Mouse (Mus musculus): ENCODE measurements around the gene Smurf2. TPM values are rescaled to one million over a fixed set of nuclear protein-coding genes. Genes with fewer than 3 reads are reported as not detected.

Gene Smurf2
- 18.1 and 20.7 TPM in 2 replicates for polyA plus RNA-seq (2014; fragmentation: Nextera tagmentation; extraction: Ambion mirVana)

DNA sequence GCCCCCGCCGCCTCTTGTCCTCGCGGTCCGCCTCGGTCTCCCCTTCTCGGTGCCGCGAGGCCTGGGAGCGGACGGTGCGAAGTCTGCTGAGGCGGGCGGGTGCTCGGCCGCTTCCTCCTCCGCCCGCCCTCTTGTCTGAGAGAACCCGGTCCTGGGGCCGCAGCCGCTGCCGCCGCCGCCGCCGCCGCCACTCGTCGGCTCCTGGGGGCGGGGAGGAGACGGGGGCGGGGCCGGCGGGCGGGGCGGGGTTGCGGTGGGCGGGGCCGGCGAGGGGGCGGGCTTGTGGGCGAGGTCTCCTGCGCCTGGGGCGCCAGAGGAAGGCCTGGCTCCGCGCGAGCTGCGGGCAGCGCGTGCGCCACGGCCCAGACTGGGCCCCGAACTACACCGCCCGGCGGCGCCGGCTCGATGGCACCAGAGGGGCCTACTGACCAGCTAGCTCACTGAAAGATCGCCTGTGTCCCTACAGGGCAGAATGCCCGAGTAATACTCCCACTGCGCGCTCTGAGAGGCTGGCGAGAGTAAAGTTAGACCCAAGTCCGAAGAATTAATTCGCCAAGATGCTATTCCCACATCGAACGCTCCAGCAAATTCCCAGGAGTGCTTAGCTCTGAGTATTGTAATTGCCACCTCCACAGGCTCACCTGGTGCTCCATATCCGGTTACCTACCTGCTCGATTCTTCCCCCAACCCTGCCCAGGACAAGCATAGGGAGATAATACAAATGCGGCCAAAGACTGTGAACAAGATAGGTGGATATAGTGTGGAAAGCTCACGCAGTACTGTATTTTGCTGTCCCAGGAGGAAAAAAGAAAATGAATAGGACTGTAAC, at the start of gene Smurf2:
TSS of gene Smurf2 (minus strand) at position 165 of the 829 bp plus-strand sequence.
- H3K36me3 ChIP-seq (ENCODE audit: control insufficient read depth, insufficient read depth, low read length) = no peaks in the 10 kb centered on the region
- H3K9me3 ChIP-seq (ENCODE audit: control insufficient read depth, low read length) = no peaks in the 10 kb centered on the region
- peak within 1 kb of the TSS; percentile 88 for H3K4me3 ChIP-seq (ENCODE audit: low read depth, low read length)
- 5% methylated on average over 25 of the region's 72 CpGs for WGBS
- peak; percentile 96 for ATAC-seq (ENCODE audit: low read depth)
- peak within 1 kb of the TSS; percentile 94 for H3K9ac ChIP-seq (ENCODE audit: low read depth, low read length)
- H3K27ac ChIP-seq (replicated peaks; ENCODE audit: low read depth, low read length) = peak within 1 kb of the TSS; percentile 94
- peak within 1 kb of the TSS; percentile 85 for H3K4me2 ChIP-seq (ENCODE audit: low read depth, low read length)
- peak; percentile 92 for DNase-seq (ENCODE audit: low spot score)
- H3K27me3 ChIP-seq (replicated peaks; ENCODE audit: control insufficient read depth, insufficient read depth, low read length) = no peaks in the 10 kb centered on the region
- peaks cover 18% of the 10 kb centered on the region for H3K4me1 ChIP-seq (ENCODE audit: control insufficient read depth, insufficient read depth, low read length)

DNA sequence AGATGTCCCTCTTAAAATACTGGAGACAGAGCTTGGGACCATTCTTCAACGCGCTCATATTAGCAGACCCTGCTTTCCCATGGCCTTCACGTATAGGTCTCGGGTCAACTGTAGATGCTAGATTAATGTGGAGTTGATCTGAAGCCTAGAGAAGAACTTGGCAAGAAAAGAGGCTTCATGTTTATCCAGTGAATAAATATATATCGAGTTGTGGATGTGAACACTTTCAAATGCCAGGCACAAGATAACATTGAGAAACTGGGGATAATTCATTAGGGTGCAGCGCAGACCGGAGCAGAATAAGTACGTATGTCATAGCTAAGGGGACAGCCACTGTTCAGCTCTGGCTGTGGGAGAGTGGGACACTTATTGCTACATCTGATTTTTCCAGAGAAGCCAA, 49.3 kb upstream of the Smurf2 start:
- no peaks in the 10 kb centered on the region for H3K36me3 ChIP-seq (ENCODE audit: control insufficient read depth, insufficient read depth, low read length)
- H3K9ac ChIP-seq (ENCODE audit: low read depth, low read length) = no peak overlapping the region
- ATAC-seq (ENCODE audit: low read depth) = no peak
- DNase-seq (ENCODE audit: low spot score) = no peak
- no peak overlapping the region for H3K4me2 ChIP-seq (ENCODE audit: low read depth, low read length)
- no peaks in the 10 kb centered on the region for H3K9me3 ChIP-seq (ENCODE audit: control insufficient read depth, low read length)
- no peaks in the 10 kb centered on the region for H3K27me3 ChIP-seq (replicated peaks; ENCODE audit: control insufficient read depth, insufficient read depth, low read length)
- H3K4me3 ChIP-seq (ENCODE audit: low read depth, low read length) = no peak overlapping the region
- WGBS = 93% methylated on average over 8 of the region's 8 CpGs
- H3K4me1 ChIP-seq (ENCODE audit: control insufficient read depth, insufficient read depth, low read length) = no peaks in the 10 kb centered on the region
- H3K27ac ChIP-seq (replicated peaks; ENCODE audit: low read depth, low read length) = no peak overlapping the region

DNA sequence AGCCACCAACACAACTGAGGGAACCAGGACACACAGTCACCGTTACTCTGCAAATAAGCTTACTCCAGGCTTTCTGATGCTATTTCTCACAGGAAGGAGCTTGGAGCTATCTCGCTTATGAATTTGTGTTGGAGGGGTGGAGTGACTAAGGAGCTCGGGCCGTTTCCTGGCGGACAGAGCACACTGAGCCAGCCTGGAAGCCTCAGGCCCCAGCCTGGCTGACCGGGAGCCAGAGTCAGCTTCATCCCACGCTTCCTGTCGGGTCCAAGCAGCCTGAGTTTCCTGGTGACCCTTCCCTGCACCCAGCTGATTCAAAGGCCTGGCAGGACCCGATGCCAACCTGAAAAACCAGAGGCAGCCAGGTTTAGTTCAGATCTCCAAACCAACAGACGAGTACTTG, 47.1 kb upstream of the Smurf2 start:
- no peak overlapping the region for H3K4me3 ChIP-seq (ENCODE audit: low read depth, low read length)
- ATAC-seq (ENCODE audit: low read depth) (no peak), DNase-seq (ENCODE audit: low spot score) (no peak)
- no peaks in the 10 kb centered on the region for H3K4me1 ChIP-seq (ENCODE audit: control insufficient read depth, insufficient read depth, low read length)
- no peak overlapping the region for H3K27ac ChIP-seq (replicated peaks; ENCODE audit: low read depth, low read length)
- no peak overlapping the region for H3K9ac ChIP-seq (ENCODE audit: low read depth, low read length)
- no peaks in the 10 kb centered on the region for H3K27me3 ChIP-seq (replicated peaks; ENCODE audit: control insufficient read depth, insufficient read depth, low read length)
- WGBS = 48% methylated on average over 10 of the region's 10 CpGs
- no peak overlapping the region for H3K4me2 ChIP-seq (ENCODE audit: low read depth, low read length)
- H3K9me3 ChIP-seq (ENCODE audit: control insufficient read depth, low read length) = 0 out of 2 replicates have a peak, but pooled peaks cover 4% of the 10 kb centered on the region
- no peaks in the 10 kb centered on the region for H3K36me3 ChIP-seq (ENCODE audit: control insufficient read depth, insufficient read depth, low read length)

DNA sequence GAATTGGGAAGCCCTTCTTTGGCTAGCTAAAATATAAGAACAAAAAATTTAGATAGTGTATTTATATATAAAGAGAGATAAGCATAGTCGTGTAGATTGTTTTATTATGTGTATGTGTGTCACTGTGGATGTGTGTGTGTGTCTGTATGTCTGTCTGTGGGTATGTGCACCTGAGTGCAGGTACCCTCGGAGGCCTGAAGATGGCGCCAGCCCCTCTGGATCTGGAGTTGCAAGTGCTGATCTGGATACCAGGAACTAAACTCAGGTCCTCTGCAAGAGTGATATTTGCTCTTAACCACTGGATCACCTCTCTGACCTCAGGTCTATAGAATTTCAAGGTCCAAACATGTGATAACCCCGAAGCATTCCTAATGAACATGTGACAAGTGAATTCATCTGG, 45.4 kb upstream of the Smurf2 start:
- no peak overlapping the region for H3K4me2 ChIP-seq (ENCODE audit: low read depth, low read length)
- DNase-seq (ENCODE audit: low spot score) (no peak), ATAC-seq (ENCODE audit: low read depth) (no peak)
- no peak overlapping the region for H3K9ac ChIP-seq (ENCODE audit: low read depth, low read length)
- no peaks in the 10 kb centered on the region for H3K27me3 ChIP-seq (replicated peaks; ENCODE audit: control insufficient read depth, insufficient read depth, low read length)
- no peaks in the 10 kb centered on the region for H3K36me3 ChIP-seq (ENCODE audit: control insufficient read depth, insufficient read depth, low read length)
- 90% methylated on average over 4 of the region's 4 CpGs for WGBS
- 0 out of 2 replicates have a peak, but pooled peaks cover 8% of the 10 kb centered on the region for H3K4me1 ChIP-seq (ENCODE audit: control insufficient read depth, insufficient read depth, low read length)
- no peak overlapping the region for H3K4me3 ChIP-seq (ENCODE audit: low read depth, low read length)
- 0 out of 2 replicates have a peak, but pooled peaks cover 4% of the 10 kb centered on the region for H3K9me3 ChIP-seq (ENCODE audit: control insufficient read depth, low read length)
- H3K27ac ChIP-seq (replicated peaks; ENCODE audit: low read depth, low read length) = no peak overlapping the region

DNA sequence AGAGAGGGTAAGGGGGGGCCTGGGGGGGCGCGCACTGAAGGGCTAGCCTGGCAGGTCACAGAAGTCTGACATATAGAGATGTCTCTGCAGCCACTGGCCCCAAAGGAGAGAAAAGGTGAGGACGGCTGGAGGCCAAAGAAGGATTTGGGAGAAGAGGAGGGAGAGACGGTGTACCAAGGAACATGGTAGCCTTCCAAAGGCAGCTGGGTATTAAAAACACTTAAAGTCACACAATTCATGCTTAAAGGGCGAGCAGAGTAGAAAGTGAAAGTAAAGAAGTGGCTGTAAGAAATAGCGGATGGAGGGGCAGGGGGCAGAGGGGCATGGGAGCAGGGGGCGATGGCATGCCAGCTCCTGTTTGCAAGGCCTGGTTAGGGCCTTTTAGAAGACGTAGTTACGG, 41.8 kb upstream of the Smurf2 start:
- H3K36me3 ChIP-seq (ENCODE audit: control insufficient read depth, insufficient read depth, low read length) = no peaks in the 10 kb centered on the region
- no peak overlapping the region for H3K4me2 ChIP-seq (ENCODE audit: low read depth, low read length)
- H3K4me1 ChIP-seq (ENCODE audit: control insufficient read depth, insufficient read depth, low read length) = 0 out of 2 replicates have a peak, but pooled peaks cover 8% of the 10 kb centered on the region
- ATAC-seq (ENCODE audit: low read depth) (no peak), DNase-seq (ENCODE audit: low spot score) (no peak)
- 79% methylated on average over 9 of the region's 9 CpGs for WGBS
- no peak overlapping the region for H3K27ac ChIP-seq (replicated peaks; ENCODE audit: low read depth, low read length)
- H3K9me3 ChIP-seq (ENCODE audit: control insufficient read depth, low read length) = 0 out of 2 replicates have a peak, but pooled peaks cover 4% of the 10 kb centered on the region
- H3K9ac ChIP-seq (ENCODE audit: low read depth, low read length) = no peak overlapping the region
- H3K27me3 ChIP-seq (replicated peaks; ENCODE audit: control insufficient read depth, insufficient read depth, low read length) = no peaks in the 10 kb centered on the region
- no peak overlapping the region for H3K4me3 ChIP-seq (ENCODE audit: low read depth, low read length)

DNA sequence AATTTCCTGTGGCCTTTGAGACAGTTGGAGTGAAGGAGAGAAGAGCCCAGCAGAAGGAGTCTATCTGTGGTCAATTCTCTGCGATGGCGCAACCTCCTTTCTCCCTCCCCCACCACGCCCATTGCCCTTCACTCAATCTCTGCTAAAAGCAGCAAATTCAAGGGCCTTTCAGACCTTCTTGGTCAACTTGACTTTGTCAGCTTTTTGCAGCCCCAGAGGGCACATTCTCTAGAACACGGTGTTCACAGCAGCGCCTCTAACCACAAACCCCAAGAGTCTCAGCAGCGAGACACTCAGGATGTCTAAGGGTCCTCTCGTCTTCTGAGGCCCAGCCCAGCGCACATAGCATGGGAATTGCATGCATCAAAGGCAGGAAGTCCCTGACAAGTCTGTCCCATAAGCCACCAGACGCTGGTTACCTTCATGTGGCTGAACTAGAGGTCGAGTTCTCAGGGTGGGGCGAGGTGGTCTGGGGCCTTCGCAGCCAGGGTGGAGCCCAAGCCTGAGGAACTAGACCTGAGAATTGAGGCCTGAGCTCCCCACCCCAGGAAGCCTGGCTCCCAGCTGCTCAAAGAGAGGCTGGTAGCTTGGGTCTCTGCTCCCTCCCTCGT, 41.1 kb upstream of the Smurf2 start:
- ATAC-seq (ENCODE audit: low read depth) (no peak), DNase-seq (ENCODE audit: low spot score) (peak; percentile 18)
- Histone ChIP-seq H3K4me2 (ENCODE audit: low read depth, low read length) (no peak overlapping the region), H3K9ac (ENCODE audit: low read depth, low read length) (no peak overlapping the region), H3K9me3 (ENCODE audit: control insufficient read depth, low read length) (0 out of 2 replicates have a peak, but pooled peaks cover 4% of the 10 kb centered on the region), H3K4me1 (ENCODE audit: control insufficient read depth, insufficient read depth, low read length) (0 out of 2 replicates have a peak, but pooled peaks cover 8% of the 10 kb centered on the region), H3K27me3 (replicated peaks; ENCODE audit: control insufficient read depth, insufficient read depth, low read length) (no peaks in the 10 kb centered on the region), H3K4me3 (ENCODE audit: low read depth, low read length) (no peak overlapping the region), H3K36me3 (ENCODE audit: control insufficient read depth, insufficient read depth, low read length) (no peaks in the 10 kb centered on the region), H3K27ac (replicated peaks; ENCODE audit: low read depth, low read length) (no peak overlapping the region)
- WGBS = 64% methylated on average over 13 of the region's 13 CpGs

DNA sequence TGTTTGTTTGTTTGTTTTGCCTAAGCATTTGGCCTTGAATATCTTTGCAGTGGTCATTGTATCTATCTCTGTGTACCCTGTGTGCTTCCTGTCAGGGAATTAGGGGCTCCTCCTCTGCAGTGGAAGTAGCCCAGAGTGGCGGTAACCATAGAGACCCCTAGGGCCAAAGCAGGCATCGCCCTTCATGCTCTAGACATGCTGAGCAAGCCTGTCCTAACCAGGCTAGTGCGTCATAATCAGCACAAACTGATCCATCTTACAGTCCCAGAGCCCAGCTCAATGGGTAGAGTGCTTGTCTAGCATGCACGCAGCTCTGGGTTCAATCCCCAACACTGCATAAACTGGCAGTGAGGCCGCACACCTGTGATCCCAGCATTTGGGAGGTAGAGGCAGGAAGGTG, 38.6 kb upstream of the Smurf2 start:
- 89% methylated on average over 5 of the region's 5 CpGs for WGBS
- no peaks in the 10 kb centered on the region for H3K27me3 ChIP-seq (replicated peaks; ENCODE audit: control insufficient read depth, insufficient read depth, low read length)
- no peaks in the 10 kb centered on the region for H3K36me3 ChIP-seq (ENCODE audit: control insufficient read depth, insufficient read depth, low read length)
- 0 out of 2 replicates have a peak, but pooled peaks cover 8% of the 10 kb centered on the region for H3K4me1 ChIP-seq (ENCODE audit: control insufficient read depth, insufficient read depth, low read length)
- no peak overlapping the region for H3K9ac ChIP-seq (ENCODE audit: low read depth, low read length)
- H3K9me3 ChIP-seq (ENCODE audit: control insufficient read depth, low read length) = 0 out of 2 replicates have a peak, but pooled peaks cover 2% of the 10 kb centered on the region
- no peak overlapping the region for H3K4me3 ChIP-seq (ENCODE audit: low read depth, low read length)
- ATAC-seq (ENCODE audit: low read depth) (no peak), DNase-seq (ENCODE audit: low spot score) (no peak)
- no peak overlapping the region for H3K4me2 ChIP-seq (ENCODE audit: low read depth, low read length)
- no peak overlapping the region for H3K27ac ChIP-seq (replicated peaks; ENCODE audit: low read depth, low read length)

DNA sequence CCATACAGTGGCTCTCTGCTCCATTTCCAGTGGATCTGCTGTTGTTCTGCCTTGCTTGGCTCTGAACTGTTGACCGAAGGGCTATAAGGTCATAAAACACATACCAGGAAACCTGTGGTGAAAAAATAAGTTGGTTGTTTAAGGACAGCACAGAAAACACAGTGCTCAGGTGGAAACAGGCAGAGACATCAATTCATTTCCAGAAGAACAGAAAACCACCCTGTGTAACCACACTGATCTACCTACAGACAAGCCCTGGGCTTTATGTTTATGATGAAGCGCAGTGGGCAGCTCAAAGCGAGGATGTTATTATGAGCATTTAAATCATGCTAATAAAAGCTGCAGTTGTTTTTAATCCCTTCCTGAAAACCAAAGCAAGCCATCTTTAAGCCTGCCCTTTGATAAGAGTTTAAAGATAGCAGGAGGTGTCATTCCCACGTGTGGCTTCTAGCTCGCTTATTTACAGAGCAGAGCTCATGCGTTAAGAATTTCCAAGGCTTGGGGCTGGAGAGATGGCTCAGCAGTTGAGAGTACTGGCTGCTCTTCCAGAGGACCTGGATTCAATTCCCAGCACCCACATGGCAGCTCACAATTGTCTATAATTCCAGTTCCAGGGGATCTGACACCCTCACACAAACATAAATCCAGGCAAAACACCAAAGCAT, 38.0 kb upstream of the Smurf2 start:
- Histone ChIP-seq H3K4me1 (ENCODE audit: control insufficient read depth, insufficient read depth, low read length) (0 out of 2 replicates have a peak, but pooled peaks cover 8% of the 10 kb centered on the region), H3K9ac (ENCODE audit: low read depth, low read length) (no peak overlapping the region), H3K27ac (replicated peaks; ENCODE audit: low read depth, low read length) (no peak overlapping the region), H3K9me3 (ENCODE audit: control insufficient read depth, low read length) (no peaks in the 10 kb centered on the region), H3K27me3 (replicated peaks; ENCODE audit: control insufficient read depth, insufficient read depth, low read length) (no peaks in the 10 kb centered on the region), H3K4me2 (ENCODE audit: low read depth, low read length) (no peak overlapping the region), H3K36me3 (ENCODE audit: control insufficient read depth, insufficient read depth, low read length) (no peaks in the 10 kb centered on the region), H3K4me3 (ENCODE audit: low read depth, low read length) (no peak overlapping the region)
- 82% methylated on average over 6 of the region's 6 CpGs for WGBS
- ATAC-seq (ENCODE audit: low read depth) = no peak
- no peak for DNase-seq (ENCODE audit: low spot score)

All from embryonic facial prominence, embryonic 14.5 days (tissue).